Mouse (Mus musculus) thymus, adult 2 months (tissue): Measurements from ENCODE around the gene Gm20683.

Source experiments
- CTCF ChIP-seq: fragments of 200-500 bp; IDR thresholded peaks from 2 replicates; pipeline ENCODE4 v1.5.1; 2012; ENCODE audit warnings: mild to moderate bottlenecking, control low read depth, low read length, moderate library complexity, borderline replicate concordance; ENCODE audit not compliant: control insufficient read depth, poor library complexity, insufficient read depth; ENCODE audit errors: extremely low read depth
- POLR2A ChIP-seq: fragments of 200-500 bp; IDR thresholded peaks from 2 replicates; pipeline ENCODE4 v1.6.1; 2012; ENCODE audit warnings: mild to moderate bottlenecking, low read length, control low read depth, moderate library complexity; ENCODE audit not compliant: control insufficient read depth, poor library complexity, insufficient read depth; ENCODE audit errors: extremely low read depth

DNA sequence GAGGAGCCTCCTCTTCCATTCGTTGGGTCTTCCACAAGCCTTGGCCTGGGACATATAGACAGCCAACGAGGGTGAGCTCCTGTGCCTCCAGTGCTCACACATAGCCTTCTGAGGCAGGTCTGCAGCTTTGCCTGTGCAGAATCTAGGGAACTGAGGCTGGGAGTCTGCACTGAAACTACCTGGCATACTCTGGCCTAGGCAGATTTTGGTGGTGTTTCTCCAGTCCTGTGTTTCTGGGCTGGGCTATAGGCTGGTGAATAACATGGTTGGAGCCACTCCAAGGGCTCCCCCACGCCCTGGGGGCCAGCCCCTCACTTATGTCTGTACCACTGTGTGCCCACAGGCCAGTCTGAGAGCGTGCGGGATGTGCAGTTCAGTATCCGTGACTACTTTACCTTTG is 16.3 kb downstream of the Gm20683 start:
- TF ChIP-seq CTCF (no peak), POLR2A (no peak)
